Mouse (Mus musculus) kidney, embryonic 16.5 days (tissue): ENCODE data around the gene Gm11639. TPM values are rescaled to one million over a fixed set of nuclear protein-coding genes. Genes with fewer than 3 reads are reported as not detected.
"Not testable (repeated sequence)": the region's sequence is repeated elsewhere in the genome, so short reads cannot be mapped to it uniquely, and the experiment has no call there.

Experiments
- ATAC-seq: fragments of 200-750 bp; cut with Nextera tagmentation; 2 replicates; pipeline ENCODE4 v1.8.0; 2017; ENCODE audit warnings: moderate TSS enrichment; ENCODE audit not compliant: low FRiP score, low TSS enrichment
- H3K27ac ChIP-seq: fragments of 300-500 bp; sonication (generic); 2 replicates; pipeline ENCODE4 v1.5.1; 2014; ENCODE audit warnings: low read length
- H3K27me3 ChIP-seq: fragments of 300-500 bp; sonication (generic); 2 replicates; pipeline ENCODE4 v1.6.1; 2014; ENCODE audit warnings: low read length, control low read depth, mixed read lengths; ENCODE audit not compliant: insufficient read depth
- H3K36me3 ChIP-seq: fragments of 300-500 bp; sonication (generic); 2 replicates; pipeline ENCODE4 v1.6.1; 2014; ENCODE audit warnings: low read length, control low read depth, mixed read lengths; ENCODE audit not compliant: insufficient read depth
- H3K4me1 ChIP-seq: fragments of 300-500 bp; sonication (generic); 2 replicates; pipeline ENCODE4 v1.6.1; 2014; ENCODE audit warnings: low read length, control low read depth, mixed read lengths; ENCODE audit not compliant: insufficient read depth
- H3K4me2 ChIP-seq: fragments of 300-500 bp; sonication (generic); replicated peaks from 2 replicates; pipeline ENCODE4 v1.6.1; 2014; ENCODE audit warnings: low read depth, low read length
- H3K4me3 ChIP-seq: fragments of 300-500 bp; sonication (generic); 2 replicates; pipeline ENCODE4 v1.5.1; 2014; ENCODE audit warnings: mild to moderate bottlenecking, low read length
- H3K9ac ChIP-seq: fragments of 300-500 bp; sonication (generic); replicated peaks from 2 replicates; pipeline ENCODE4 v1.6.1; 2014; ENCODE audit warnings: low read length
- H3K9me3 ChIP-seq: fragments of 300-500 bp; sonication (generic); 2 replicates; pipeline ENCODE4 v1.6.1; 2016; ENCODE audit warnings: low read length, control low read depth
- WGBS: fragments of 180-500 bp; shearing (Covaris S2); extraction: QIAGEN DNeasy Blood & Tissue Kit; methylation state at CpG from one replicate; pipeline ENCODE4 v1.1.7; 2014; 5-methylcytosine and 5-hydroxymethylcytosine counted together
- polyA plus RNA-seq: library from polyadenylated mRNA; unstranded; fragments of >200 nt; fragmentation: Nextera tagmentation; extraction: Ambion mirVana; gene quantifications from 2 replicates; pipeline ENCODE4 v1.2.1, GENCODE M21; 2015

Gene Gm11639
- polyA plus RNA-seq, 1 experiment from 2014 or later = not detected

GRCm38 (mm10) chr11:105021071-105021470 is 335.6 kb downstream of the Gm11639 start:
- Histone ChIP-seq H3K27me3 (no peaks in the 10 kb centered on the region), H3K4me2 (no peak overlapping the region), H3K27ac (no peak overlapping the region), H3K9me3 (no peaks in the 10 kb centered on the region), H3K4me3 (no peak overlapping the region), H3K36me3 (no peaks in the 10 kb centered on the region), H3K9ac (no peak overlapping the region), H3K4me1 (no peaks in the 10 kb centered on the region)
- ATAC-seq = no peak
- 72% methylated on average over 7 of the region's 7 CpGs for WGBS

GRCm38 (mm10) chr11:105028744-105029348 is 343.3 kb downstream of the Gm11639 start:
- ATAC-seq = no peak
- Histone ChIP-seq H3K4me2 (no peak overlapping the region), H3K4me1 (no peaks in the 10 kb centered on the region), H3K9ac (no peak overlapping the region), H3K4me3 (no peak overlapping the region), H3K36me3 (no peaks in the 10 kb centered on the region), H3K27ac (no peak overlapping the region), H3K27me3 (no peaks in the 10 kb centered on the region), H3K9me3 (no peaks in the 10 kb centered on the region)
- WGBS = 26% methylated on average over 6 of the region's 6 CpGs

GRCm38 (mm10) chr11:105029525-105029924 is 344.0 kb downstream of the Gm11639 start:
- Histone ChIP-seq H3K27me3 (no peaks in the 10 kb centered on the region), H3K4me3 (no peak overlapping the region), H3K9ac (no peak overlapping the region), H3K9me3 (no peaks in the 10 kb centered on the region), H3K27ac (no peak overlapping the region), H3K36me3 (no peaks in the 10 kb centered on the region), H3K4me1 (no peaks in the 10 kb centered on the region), H3K4me2 (no peak overlapping the region)
- WGBS = 80% methylated on average over 8 of the region's 8 CpGs
- no peak for ATAC-seq

- no peak overlapping the region for H3K9ac ChIP-seq
- no peak overlapping the region for H3K4me2 ChIP-seq
- no peaks in the 10 kb centered on the region for H3K36me3 ChIP-seq
- no peak overlapping the region for H3K4me3 ChIP-seq
- no peak overlapping the region for H3K27ac ChIP-seq
- no peaks in the 10 kb centered on the region for H3K4me1 ChIP-seq
- H3K9me3 ChIP-seq = no peaks in the 10 kb centered on the region
- H3K27me3 ChIP-seq = no peaks in the 10 kb centered on the region
- no peak for ATAC-seq
- 83% methylated on average over 6 of the region's 6 CpGs for WGBS
Observed at GRCm38 (mm10) chr11:105030229-105030628, 344.7 kb downstream of the Gm11639 start.

GRCm38 (mm10) chr11:105031103-105031502 is 345.6 kb downstream of the Gm11639 start:
- Histone ChIP-seq H3K9ac (no peak overlapping the region), H3K9me3 (no peaks in the 10 kb centered on the region), H3K4me2 (no peak overlapping the region), H3K27me3 (no peaks in the 10 kb centered on the region), H3K4me1 (no peaks in the 10 kb centered on the region), H3K4me3 (no peak overlapping the region), H3K36me3 (no peaks in the 10 kb centered on the region), H3K27ac (no peak overlapping the region)
- 77% methylated on average over 2 of the region's 2 CpGs for WGBS
- no peak for ATAC-seq

GRCm38 (mm10) chr11:105035081-105035480 is 349.6 kb downstream of the Gm11639 start:
- H3K9me3 ChIP-seq = no peaks in the 10 kb centered on the region
- no peaks in the 10 kb centered on the region for H3K4me1 ChIP-seq
- 80% methylated on average over 1 of the region's 1 CpGs for WGBS
- no peak for ATAC-seq
- H3K9ac ChIP-seq = no peak overlapping the region
- no peaks in the 10 kb centered on the region for H3K36me3 ChIP-seq
- H3K4me3 ChIP-seq = no peak overlapping the region
- no peaks in the 10 kb centered on the region for H3K27me3 ChIP-seq
- no peak overlapping the region for H3K4me2 ChIP-seq
- no peak overlapping the region for H3K27ac ChIP-seq

GRCm38 (mm10) chr11:105063292-105063691 is 377.8 kb downstream of the Gm11639 start, which contains the start of gene Efcab3:
Efcab3 (plus strand) TSS chr11:105063592.
- Histone ChIP-seq H3K27ac (no peak within 1 kb of the TSS), H3K4me3 (no peak within 1 kb of the TSS), H3K9ac (no peak within 1 kb of the TSS), H3K27me3 (no peaks in the 10 kb centered on the region), H3K4me1 (no peaks in the 10 kb centered on the region), H3K36me3 (no peaks in the 10 kb centered on the region), H3K9me3 (0 out of 2 replicates have a peak, but pooled peaks cover 5% of the 10 kb centered on the region), H3K4me2 (no peak within 1 kb of the TSS)
- WGBS = 95% methylated on average over 5 of the region's 5 CpGs
- ATAC-seq = no peak

GRCm38 (mm10) chr11:105112448-105112847 is 426.9 kb downstream of the Gm11639 start:
- not testable (repeated sequence) for H3K4me2 ChIP-seq, ATAC-seq

GRCm38 (mm10) chr11:105117814-105118213 is 432.3 kb downstream of the Gm11639 start:
- 85% methylated on average over 7 of the region's 7 CpGs for WGBS
- H3K4me2 ChIP-seq = no peak overlapping the region
- H3K4me3 ChIP-seq = no peak overlapping the region
- no peaks in the 10 kb centered on the region for H3K4me1 ChIP-seq
- no peak overlapping the region for H3K9ac ChIP-seq
- H3K9me3 ChIP-seq = no peaks in the 10 kb centered on the region
- no peak for ATAC-seq
- no peaks in the 10 kb centered on the region for H3K27me3 ChIP-seq
- no peak overlapping the region for H3K27ac ChIP-seq
- H3K36me3 ChIP-seq = no peaks in the 10 kb centered on the region

More at GRCm38 (mm10) chr11:105112448-105112847, 426.9 kb downstream of the Gm11639 start:
- not testable (repeated sequence) for H3K36me3 ChIP-seq, H3K4me1 ChIP-seq, H3K27me3 ChIP-seq, H3K4me3 ChIP-seq, H3K27ac ChIP-seq, H3K9me3 ChIP-seq, H3K9ac ChIP-seq
- WGBS = 73% methylated on average over 16 of the region's 22 CpGs

- no peaks in the 10 kb centered on the region for H3K36me3 ChIP-seq
- H3K9ac ChIP-seq = no peak overlapping the region; the same call in 1 of the 2 replicates
- H3K9me3 ChIP-seq = 0 out of 2 replicates have a peak, but pooled peaks cover 2% of the 10 kb centered on the region
- H3K4me3 ChIP-seq = no peak overlapping the region
- no peak overlapping the region for H3K27ac ChIP-seq
- no peak for ATAC-seq
- no peaks in the 10 kb centered on the region for H3K27me3 ChIP-seq
- H3K4me2 ChIP-seq = no peak overlapping the region
- WGBS = 22% methylated on average over 4 of the region's 4 CpGs
- H3K4me1 ChIP-seq = 0 out of 2 replicates have a peak, but pooled peaks cover 3% of the 10 kb centered on the region
Observed at GRCm38 (mm10) chr11:105120551-105121061, 435.1 kb downstream of the Gm11639 start.
